Mouse (Mus musculus) G1E-ER4 (cell line): ENCODE measurements around the gene Esr1. TPM values are rescaled to one million over a fixed set of nuclear protein-coding genes. Genes with fewer than 3 reads are reported as not detected.

Source experiments
- GATA1 ChIP-seq: IDR thresholded peaks from one replicate; pipeline ENCODE4 v1.8.0; 2012; ENCODE audit warnings: low read length, inconsistent platforms
- polyA plus RNA-seq: library from polyadenylated mRNA; stranded (reverse); fragments of >175 nt; gene quantifications from 2 replicates; pipeline ENCODE4 v1.2.3, GENCODE M21; 2012

The Esr1 gene
- polyA plus RNA-seq, 1 experiment: not detected

GRCm38 (mm10) chr10:4974246-4974645 is 362.9 kb downstream of the Esr1 start:
- no peak for TF ChIP-seq GATA1

- no peak for TF ChIP-seq GATA1
Measured at GRCm38 (mm10) chr10:4976557-4976956, 365.2 kb downstream of the Esr1 start.

DNA sequence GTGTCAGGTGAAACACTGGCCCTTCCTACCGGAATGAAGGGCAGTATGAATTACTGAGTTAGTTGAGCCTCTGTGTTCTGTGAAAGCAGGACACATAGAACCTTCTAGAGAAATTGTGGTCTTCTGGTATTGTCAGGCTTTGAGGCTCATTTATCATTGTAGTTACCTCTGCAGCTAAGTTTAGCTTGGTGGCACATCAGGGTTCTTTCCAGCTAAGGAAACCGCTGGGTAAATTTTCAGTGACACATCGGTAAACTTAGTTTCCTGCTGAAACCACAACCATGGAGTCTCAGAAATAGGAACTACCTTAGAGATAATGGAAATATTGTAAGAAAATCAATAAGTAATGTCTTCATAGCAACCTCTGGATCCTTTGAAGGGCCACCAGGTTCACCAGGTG is 366.0 kb downstream of the Esr1 start:
- no peak for TF ChIP-seq GATA1

DNA sequence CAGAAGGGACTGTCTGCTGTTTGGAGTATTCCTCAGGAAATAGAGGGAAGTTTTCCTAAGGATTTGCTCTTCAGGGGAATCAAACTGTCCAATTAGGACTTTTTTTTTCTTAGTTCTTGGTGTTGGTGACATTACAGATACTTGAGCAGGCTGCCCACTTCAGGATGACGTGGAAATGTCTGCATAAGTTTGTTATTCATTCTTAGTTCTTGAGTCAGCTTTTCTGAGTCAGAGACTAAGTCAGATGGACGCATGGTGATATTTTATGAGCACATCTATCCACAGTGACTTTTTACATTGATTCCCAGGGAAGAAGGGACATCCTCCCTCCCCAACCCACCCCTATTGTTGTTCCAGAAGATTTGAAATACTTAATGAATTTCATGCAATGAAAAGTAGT is 372.5 kb downstream of the Esr1 start:
- TF ChIP-seq GATA1: no peak

- no peak for TF ChIP-seq GATA1
Measured at GRCm38 (mm10) chr10:4993802-4994201, 382.4 kb downstream of the Esr1 start.

DNA sequence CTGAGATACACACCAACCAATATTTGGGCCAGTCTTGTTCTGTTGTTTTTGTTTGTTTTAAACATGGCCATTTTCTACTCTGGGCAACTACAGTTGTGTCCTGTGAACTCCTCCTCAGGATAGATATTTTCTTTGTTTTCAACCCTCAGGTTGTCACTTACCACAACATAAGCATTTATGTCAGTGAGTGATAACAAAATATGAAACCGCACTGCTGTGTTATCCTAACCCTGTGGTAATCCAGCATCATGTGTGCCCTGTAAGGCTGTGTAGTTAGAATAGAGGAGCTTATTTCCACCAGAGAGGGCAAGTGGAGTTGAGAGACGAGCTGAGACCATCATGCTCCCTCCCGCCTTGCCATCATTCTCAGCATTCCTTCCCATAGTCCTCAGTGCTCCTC is 385.2 kb downstream of the Esr1 start:
- no peak for TF ChIP-seq GATA1

DNA sequence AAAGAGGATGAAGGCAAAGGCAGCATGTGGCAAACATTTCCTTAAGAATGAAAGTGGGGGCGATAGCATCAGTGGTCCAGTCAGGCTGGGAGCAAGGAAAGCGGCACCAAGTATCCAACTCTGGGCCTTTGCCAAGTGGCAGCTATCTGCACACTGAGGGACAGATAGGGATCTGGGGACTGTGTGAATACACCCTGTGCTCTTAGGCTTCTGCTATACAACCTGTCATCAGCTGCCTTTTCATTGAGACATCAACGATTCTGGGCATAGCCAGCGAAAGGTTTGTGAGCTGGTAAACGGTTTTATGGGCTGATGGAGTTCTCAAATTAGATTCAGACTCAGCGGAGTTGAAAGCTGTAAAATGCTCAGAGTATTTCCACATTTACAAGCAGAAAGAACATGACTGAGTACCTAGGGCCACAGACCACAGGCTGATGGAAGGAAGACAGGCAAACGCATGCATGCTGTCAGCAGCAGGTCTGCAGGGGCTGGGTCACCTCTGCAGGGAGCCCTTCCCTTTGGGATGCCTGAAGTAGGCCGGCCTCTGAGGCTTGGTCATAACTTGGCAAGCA is 397.5 kb downstream of the Esr1 start:
- no peak for TF ChIP-seq GATA1

DNA sequence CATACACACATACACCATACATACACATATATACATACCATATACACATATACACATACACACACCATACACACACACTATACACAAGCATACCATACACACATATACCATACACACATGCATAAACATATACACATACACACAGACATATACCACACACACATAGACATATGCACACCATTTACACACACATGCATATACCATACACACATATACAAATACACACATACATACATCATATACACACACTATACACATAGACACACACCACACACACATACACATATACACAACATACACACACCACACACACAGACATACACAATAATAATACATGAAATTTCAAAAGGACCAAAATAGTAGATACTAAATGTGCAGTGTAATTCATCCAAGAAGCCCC is 400.6 kb downstream of the Esr1 start:
- no peak for TF ChIP-seq GATA1

- no peak for TF ChIP-seq GATA1
Measured at GRCm38 (mm10) chr10:5014976-5015375, 403.6 kb downstream of the Esr1 start.

DNA sequence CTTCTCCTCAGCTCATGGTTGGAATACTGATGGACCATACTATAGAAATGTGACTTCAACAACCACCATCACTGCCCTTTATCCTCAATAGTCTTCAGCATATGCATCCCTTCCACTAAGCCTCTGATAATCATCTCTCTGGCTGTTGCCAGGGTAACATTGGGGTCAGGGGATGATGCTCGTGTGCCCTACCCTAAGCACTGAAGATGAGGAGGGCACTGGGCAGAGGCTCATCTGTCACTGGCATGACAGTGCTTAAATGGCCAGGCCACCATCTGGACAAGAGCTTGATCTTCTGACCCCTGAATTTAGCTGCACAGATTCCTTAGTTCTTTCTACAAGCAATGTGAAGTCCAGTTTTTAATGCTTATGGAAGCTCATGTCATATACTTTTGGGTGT is 405.8 kb downstream of the Esr1 start:
- TF ChIP-seq GATA1: no peak

DNA sequence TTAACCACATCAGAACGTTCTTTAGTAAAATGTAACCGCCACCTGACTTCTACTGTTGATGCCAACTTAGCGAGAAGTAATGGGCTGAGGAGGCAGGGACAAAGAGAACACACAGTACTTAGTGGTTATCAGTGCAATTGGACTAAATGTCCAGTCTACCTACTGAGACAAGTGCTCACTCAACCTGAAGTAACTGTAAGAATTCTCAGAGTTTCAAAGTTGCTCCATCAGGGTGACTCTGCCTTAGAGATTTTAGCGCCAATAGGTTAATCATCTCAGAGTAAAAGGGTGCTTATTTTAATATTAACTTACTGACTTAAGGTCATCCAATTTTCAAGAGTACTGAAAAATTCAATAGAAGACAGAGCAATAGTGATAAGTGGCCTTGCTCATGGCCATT is 414.5 kb downstream of the Esr1 start:
- no peak for TF ChIP-seq GATA1

DNA sequence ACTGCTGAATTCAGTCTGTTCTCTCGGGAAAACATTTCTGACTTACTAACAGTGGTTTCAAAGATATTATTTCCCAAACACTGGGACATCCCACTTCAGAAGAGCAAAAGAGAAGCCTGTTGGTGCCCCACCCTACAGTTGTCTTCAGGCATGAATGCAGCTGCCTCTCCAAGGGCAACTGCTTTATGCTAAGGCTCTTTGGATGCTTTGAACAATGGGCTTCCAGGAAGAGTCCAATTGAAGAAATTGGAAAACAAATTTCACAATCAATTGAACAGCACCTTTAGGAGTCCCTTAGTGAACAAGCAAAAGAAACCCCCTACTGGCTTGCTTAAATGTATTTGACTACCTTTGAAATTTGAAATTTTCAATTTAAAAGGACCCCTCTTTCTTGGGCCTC is 415.8 kb downstream of the Esr1 start:
- no peak for TF ChIP-seq GATA1

DNA sequence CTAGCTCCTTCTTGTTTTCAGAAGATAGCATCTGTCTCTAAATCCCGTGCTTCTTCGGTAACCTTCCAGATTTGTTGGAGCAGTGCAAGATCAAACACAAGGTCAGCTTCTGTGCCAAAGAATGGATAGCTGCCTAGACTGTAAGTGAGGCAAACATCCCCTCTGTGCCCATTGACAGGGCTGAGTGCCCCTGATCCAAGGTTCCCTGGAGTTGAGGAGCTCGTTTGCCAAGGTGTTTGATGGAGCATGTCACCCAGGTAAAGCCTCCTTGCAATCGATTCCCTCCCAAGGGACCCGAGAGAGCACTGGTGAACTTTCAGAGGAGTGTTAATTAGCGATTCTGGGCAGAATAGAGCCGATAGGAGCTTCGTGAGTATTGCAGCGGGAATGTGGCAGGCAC is 416.9 kb downstream of the Esr1 start:
- TF ChIP-seq GATA1: no peak

GRCm38 (mm10) chr10:5029161-5029560 is 417.8 kb downstream of the Esr1 start:
- no peak for TF ChIP-seq GATA1

DNA sequence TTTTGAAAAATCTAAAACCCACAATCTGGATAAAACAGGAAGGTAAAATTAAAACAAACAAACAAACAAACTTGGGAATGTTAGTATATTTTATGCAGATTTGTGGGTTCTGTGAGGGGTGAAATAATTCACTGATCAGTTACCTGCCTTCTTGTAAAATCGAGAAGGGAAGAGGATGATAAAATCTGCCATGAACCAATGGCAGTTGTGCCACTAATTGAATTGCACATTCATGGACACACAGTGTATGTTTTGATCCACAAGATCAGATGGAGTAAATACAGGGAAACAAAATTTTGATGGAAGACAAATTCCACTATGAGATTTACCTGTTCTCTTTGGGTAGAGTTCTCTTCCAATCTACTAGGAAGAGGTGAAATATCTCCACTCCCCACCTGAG is 418.5 kb downstream of the Esr1 start:
- no peak for TF ChIP-seq GATA1

DNA sequence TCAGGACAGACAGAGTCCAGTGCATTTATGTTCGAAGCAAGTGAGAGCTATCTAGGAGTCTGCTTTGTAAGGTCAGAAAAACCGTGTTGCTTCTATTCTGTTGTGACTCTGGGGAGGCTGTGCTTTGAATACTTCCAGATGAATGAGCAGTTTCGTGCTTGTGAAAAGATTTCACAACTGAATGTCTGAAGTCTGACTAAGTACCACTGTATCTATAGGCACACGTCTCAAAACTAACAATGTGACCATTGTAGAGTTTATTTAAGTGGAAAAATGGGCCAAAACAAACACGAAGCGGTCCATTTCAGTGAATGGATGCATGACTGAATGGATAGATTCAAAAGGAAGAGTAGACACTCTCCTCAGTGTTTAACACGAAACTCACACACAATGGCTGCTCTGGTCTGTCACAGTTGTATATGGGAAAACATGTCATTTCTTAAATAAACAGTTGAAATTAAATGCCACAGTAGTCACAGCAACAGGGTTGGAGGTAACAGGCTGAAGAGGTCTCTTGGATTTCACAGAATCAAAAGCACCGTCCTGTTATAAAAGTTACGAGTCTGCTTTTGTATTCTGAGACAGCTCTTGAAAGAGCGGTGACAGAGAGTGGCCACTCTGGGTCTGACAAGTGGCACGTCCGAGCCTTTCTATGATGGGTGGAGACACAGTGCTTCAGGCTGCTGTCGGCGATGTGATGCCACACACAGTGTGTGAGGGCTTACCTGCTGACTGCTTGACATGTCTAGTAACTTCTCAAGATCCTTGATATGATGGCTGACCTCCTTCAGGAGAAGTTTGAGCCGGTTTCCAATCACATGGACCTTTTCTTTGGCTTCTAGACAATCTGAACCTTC is 421.0 kb downstream of the Esr1 start:
- no peak for TF ChIP-seq GATA1

DNA sequence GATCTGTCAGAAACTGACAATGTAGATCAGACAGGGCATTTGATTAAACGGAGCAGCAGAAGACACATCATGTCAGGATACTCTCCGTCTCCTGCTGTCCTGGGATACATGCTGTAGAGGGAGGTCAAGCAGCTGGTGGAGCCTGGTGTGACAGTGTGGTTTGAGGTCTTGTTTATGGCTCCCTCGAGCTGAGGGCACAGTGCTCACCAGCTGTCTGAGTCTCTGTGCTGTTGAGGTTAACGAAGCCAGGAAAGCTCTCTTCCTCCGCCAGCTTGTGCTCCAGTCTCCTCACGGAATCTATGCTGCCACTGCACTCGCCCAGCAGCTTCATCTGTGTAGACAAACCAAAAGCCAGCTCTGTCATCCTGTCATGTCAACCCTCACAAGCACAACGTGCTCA is 429.9 kb downstream of the Esr1 start:
- TF ChIP-seq GATA1: no peak
